Mouse (Mus musculus): ENCODE data around the gene Spred2.
"Not testable (repeated sequence)": the region's sequence is repeated elsewhere in the genome, so short reads cannot be mapped to it uniquely, and the experiment has no call there.

The Spred2 gene

DNA sequence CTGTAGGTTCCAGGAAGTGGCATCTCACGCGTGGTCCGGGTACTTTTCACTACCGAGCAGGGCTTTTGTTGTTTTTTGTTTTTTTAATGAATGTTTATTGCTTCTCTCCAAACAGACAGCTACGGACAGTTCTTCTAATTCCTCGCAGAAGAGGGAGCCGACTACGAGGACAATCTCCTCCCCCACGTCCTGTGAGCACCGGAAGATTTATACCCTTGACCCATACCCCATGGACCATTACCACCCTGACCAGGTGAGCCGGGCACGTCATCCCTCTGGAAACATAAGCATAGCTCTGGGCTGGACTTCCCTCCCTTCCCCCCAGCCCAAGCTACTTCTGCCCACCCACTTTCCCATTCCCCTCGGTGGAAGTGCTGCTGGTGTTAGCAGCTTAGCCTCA lies 93.8 kb downstream of the Spred2 start:
- no peak for DNase-seq (ENCODE audit: low read depth in 2 of 2, low spot score in 2 of 2)

DNA sequence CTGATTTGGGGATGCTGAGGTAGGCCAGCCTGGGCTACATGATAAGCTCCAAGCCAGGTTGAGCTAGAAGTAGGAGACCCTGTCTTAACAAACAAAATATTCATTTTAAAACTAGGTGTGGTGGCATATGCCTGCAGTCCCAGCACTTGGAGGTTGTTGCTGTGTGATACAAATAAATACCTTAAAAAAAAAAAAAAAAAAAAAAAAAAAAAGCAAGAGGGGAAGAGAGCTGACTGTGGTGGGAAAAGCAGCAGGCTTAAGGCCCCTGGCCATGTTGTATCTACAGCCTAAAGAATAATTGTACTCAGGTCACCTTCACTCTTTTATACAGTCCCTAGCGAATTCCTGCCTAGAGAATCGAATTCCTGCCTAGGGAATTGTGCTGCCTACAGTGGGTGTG lies 94.7 kb downstream of the Spred2 start:
- no peak for DNase-seq (ENCODE audit: low read depth in 2 of 2, low spot score in 2 of 2)

DNA sequence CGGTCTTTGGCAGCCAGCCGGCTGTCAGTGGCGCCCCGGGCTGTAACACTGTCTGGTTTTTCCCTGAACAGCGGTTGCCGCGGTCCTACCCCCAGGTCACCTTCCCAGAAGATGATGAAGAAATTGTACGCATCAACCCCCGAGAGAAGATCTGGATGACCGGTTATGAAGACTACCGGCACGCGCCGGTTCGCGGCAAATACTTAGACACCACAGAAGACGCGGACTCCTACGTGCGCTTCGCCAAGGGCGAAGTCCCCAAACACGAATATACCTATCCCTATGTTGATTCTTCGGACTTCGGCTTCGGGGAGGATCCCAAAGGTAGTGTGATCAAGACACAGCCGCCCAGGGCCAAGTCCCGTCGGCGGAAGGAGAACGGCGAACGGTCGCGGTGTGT lies 96.5 kb downstream of the Spred2 start:
- no peak for DNase-seq (ENCODE audit: low read depth in 2 of 2, low spot score in 2 of 2)

DNA sequence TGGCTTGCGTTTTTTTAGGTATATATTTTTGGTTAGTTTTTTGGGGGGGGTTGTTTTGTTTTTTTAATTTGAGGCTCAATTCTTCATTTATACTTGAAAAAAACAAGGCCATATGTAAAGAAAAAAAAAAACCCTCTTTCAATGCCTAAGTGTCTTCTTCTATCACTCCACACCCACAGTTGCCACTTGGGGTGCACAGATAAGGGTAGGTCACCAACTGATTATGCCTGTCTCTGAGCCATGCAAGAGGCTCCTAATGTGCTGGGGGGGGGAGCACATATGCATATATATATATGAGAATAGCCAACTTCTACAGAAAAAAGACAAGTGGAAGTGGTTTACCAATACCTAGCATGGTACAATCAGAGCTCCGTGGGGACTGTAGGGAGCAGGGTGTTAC lies 98.3 kb downstream of the Spred2 start:
- DNase-seq (ENCODE audit: low read depth in 2 of 2, low spot score in 2 of 2): no peak

DNA sequence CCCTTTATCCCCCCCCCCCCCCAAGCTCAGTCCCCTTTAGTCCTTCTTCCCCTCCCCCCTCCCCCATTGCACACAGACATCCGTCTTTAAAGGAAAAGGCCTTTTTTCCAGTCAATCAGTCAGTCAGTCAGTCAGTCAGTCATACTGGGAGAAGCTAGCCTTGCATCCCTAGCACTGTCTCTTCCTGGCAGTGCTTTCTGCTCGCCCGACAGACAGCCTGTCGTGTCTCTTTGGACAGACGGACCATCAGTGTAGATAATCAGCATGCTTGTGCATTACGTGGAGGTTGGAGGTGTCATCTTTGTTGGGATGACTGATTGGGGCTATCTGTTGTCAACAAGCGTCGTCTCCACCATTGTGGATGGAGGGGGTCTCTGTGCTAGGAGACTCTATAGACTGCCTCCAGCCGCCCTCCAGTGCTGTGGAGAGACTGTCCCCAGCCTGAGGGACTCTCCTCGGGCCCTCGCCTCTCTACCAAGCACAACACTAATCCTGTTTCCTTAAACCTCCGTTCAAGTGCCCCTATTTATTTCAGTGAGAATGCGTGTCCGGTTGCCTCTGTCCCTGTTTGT lies 98.8 kb downstream of the Spred2 start:
- no peak for DNase-seq (ENCODE audit: low read depth in 2 of 2, low spot score in 2 of 2)

DNA sequence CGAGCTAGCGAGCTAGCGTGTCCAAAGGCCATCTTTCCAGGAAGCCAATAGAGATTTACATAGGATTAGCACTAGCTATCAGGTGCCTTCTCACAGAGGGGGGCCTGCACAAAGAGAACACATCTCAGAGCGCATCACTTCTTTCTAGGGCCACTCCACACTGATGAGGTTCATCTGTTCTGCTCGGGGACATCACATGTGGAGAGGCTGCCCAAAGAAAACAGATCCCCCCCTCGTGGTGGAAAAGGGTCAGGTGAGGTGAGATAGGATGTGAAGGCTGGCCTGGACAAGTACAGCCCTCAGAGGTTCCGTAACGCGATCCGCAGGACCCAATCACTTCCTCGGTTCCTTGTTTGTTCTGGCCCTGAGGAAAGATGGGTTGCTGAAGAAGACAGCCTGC lies 101.7 kb downstream of the Spred2 start:
- DNase-seq (ENCODE audit: low read depth in 2 of 2, low spot score in 2 of 2): no peak

DNA sequence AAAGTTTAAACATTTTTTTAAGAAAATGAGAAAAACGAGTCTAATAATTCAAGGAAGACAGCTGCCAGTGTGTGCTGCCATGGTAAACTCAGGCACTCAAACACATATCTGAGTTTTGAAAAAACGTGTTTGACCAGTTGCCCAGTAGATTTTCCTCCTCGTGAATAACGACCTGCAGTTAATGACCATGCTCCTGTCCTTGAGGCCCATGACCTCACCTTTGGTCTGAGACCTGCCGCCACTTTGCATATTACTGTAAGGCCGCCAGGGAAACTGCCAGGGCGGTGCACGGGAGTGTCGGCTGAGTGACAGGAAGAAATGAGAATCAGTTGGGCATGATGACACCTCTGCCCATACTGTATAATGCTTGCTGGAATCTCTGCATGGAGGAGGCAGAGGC lies 103.5 kb downstream of the Spred2 start:
- DNase-seq (ENCODE audit: low read depth in 2 of 2, low spot score in 2 of 2): no peak

DNA sequence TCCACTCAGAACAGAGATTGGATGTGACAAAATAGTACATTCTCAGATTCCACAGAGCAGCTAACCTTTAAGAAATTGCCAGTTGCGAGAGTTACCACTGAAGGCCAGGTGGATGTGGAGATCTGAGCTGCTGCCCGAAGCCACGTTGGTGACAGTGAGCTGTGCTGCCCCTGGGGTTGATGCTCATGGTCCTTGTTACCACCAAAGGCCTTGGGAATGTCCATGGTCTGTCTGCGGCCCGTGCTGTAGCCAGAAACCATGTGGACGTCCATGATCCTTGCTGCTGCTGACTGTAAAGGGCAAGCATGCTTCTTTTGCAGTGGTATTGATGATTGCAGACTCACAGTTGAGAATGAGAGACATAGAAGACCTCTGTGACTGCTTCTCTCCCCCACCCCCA lies 104.2 kb downstream of the Spred2 start:
- no peak for DNase-seq (ENCODE audit: low read depth in 2 of 2, low spot score in 2 of 2)

DNA sequence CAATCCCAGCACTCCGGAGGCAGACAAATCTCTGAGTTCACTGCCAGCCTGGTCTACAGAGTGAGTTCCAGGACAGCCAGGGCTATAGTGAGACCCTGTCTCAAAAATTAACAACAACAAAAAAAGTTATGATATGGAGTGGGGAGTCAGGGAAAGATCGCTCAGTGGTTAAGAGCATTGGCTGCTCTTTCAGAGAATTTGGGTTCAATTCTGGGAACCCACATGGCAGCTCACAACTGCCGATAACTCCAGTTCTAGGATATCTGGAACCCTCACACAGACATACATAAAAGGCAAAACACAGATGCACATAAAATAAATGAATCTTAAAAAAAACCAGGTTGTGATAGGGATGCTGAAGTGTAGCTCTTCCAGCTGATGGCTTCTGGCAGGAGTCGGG lies 104.8 kb downstream of the Spred2 start:
- no peak for DNase-seq (ENCODE audit: low read depth in 2 of 2, low spot score in 2 of 2)

DNA sequence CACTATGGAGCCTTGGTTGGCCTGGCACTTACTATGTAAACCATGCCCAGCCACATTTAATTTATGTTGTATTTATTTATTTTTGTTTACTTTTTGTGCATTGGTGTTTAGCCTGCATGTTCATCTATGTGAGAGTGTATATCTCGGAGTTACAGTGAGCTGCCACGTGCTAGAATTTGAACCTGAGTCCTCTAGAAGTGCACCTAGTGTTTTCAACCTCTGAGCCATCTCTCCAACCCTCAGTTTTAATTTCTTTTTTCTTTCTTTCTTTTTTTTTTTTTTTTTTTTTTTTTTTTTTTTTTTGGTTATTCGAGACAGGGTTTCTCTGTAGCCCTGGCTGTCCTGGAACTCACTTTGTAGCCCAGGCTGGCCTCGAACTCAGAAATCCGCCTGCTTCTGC lies 106.8 kb downstream of the Spred2 start:
- not testable (repeated sequence) for DNase-seq (ENCODE audit: low read depth in 2 of 2, low spot score in 2 of 2)

DNA sequence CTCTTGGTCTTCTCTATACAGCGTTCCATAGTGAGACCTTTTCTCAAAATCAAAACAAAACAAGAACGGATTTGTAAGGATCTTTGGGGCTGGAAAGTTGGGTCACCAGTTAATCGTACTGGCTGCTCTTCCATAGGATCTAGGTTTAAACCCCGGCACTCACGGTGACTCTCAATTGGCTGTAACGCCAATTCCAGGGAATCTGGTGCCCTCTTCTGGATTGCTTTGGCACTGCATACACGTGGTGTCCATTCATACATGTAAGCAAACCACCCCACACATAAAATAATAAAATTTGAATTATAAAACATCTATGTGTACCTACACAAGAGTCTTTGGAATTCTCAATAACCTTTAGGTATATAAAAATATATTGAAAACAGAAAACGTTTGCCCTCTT lies 107.4 kb downstream of the Spred2 start:
- peak; percentile 19 to 32 for DNase-seq (ENCODE audit: low read depth in 2 of 2, low spot score in 2 of 2)

DNA sequence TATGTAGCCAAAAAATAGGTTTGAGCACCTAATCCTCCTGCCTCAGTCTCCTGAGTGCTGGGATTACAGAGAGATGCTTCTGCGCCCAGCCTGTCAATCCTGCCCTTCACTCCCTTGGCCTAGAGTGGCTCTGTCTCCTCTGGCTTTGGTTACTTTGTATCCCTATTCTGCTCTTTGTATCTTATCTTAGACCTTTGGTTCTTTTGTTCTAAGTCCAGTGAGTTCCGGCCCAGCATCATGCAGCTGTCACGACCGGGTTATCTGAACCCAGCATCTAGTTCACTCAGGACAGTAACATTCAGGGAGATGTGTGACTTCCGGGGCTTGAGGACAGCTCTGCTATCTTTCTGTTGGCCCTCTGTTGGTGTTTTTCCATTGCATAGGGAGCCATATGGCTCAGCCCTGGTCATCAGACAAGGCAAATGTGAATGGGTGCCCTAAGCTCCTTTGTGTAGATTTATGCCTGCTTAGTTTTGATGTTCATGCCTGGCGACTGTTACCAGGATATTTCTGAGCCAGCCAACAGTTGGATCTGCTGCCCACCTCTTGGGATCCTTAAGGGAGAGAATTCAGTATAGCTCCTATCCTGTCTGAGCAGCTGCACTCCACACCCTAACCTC lies 109.5 kb downstream of the Spred2 start:
- no peak for DNase-seq (ENCODE audit: low read depth in 2 of 2, low spot score in 2 of 2)

DNA sequence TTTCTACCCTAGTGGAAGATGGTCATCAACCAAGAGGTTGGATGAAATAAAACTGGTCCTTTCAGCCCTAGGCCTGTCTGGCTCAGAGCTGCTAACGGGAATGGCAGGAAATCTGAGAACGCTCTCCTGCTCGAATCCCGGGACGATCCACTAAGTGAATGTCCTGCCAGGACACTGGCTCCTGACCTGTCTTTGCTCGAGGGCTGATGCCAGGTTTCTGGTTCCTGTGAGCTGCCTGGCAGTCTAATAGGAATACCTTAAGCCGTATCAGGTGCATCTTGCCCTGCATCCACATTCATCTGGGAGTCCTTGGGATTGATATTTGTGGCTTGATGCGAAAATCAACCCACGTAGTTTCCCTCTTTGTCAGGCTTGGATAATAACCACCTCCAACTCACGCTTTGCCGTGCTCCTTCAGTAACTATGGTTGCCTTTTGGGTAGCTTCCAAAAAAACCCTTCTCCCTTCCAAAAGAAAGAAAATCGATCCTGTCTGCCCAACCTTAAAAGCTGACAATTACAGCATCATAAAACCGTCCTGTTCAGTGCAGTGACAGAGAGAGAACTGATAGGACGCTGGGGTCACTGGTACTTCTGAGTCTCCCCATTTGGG lies 110.3 kb downstream of the Spred2 start:
- DNase-seq (ENCODE audit: low read depth in 2 of 2, low spot score in 2 of 2): no peak

DNA sequence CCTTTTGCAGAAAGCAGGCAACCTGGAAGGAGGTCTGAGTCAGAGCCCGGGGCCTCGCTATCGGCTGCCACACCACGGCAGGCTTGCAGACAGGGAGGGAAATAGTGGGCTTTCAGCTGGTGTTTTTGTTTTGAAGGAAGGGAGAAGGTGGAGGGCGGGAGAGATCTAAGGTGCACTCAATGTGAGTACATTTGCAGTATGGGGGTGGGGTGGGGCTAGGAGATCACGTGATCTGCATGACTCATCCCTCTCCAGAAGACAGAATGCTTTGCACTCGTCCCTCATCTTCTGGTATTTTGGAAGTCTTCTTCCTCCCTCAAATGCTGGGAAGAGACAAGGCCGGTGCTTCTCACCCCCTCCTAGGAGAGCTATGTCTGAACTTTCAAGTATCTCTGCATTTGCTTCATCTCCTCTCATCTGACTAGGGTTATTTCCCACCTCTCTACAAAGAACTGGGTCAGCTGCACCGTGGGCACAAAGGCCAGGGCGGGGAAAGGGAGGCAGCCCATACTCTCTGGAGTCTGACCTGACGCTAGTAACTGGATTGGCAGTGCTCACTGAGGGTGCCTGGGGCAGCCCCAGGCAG lies 111.3 kb downstream of the Spred2 start:
- DNase-seq (ENCODE audit: low read depth in 2 of 2, low spot score in 2 of 2): peak in 1 of 2 experiments; percentile 19

DNA sequence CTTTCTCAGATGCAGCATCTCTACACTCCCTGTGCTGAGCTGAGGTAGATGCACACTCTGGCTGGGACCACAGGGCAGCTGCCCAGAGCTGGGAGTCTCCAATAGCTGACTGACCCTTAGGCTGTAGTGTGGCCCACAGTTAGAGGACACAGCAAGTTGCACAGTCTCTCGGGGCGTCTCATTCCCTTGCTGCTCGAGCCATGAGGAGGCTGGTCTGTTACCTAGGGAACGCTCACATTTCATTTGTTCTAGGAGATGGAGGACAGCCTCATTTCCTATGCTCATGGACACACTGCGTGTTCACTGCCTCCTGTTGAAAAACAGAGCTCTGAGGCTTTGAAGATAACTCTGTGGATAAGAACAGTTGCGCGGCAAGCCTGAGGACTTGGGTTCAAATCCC lies 111.8 kb downstream of the Spred2 start:
- no peak for DNase-seq (ENCODE audit: low read depth in 2 of 2, low spot score in 2 of 2)

DNA sequence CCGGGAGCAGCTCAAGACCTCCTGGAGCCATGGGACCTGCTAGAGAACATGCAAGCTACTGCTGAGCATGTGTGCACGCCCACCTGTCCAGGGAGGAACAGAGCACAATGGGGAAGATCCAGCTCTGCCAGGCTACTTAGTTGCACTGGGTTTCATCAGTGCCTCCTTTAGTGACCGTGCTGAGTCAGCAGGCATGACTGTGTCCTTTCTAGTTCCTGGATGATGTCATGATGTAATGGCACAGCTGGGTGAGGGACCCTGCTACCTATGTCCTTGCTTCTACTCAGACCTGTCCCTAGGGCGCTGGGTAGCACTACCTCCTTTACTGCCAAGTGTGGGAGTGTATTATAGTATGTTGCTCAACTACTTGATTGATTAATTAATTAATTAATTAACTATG lies 113.6 kb downstream of the Spred2 start:
- no peak for DNase-seq (ENCODE audit: low read depth in 2 of 2, low spot score in 2 of 2)

DNA sequence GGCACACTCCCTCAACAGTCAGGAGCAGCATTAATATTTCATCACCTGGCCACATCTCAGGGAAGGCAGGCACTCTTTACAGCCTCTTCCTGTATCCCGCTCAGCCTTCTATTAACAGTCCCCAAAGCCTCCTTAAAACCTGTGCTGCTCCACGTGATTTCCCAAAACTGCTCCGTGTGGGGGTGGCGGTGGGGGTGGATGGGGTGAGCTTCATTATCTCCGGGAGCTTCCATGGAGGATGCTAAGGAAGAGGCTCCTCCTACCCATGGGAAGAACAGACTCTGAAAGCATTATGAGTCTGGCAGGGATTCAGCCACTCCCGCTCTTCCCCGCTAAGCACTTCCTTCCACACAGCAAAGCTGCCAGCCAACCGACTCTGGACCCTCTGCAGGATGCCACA lies 114.5 kb downstream of the Spred2 start:
- DNase-seq (ENCODE audit: low read depth in 2 of 2, low spot score in 2 of 2): no peak

DNA sequence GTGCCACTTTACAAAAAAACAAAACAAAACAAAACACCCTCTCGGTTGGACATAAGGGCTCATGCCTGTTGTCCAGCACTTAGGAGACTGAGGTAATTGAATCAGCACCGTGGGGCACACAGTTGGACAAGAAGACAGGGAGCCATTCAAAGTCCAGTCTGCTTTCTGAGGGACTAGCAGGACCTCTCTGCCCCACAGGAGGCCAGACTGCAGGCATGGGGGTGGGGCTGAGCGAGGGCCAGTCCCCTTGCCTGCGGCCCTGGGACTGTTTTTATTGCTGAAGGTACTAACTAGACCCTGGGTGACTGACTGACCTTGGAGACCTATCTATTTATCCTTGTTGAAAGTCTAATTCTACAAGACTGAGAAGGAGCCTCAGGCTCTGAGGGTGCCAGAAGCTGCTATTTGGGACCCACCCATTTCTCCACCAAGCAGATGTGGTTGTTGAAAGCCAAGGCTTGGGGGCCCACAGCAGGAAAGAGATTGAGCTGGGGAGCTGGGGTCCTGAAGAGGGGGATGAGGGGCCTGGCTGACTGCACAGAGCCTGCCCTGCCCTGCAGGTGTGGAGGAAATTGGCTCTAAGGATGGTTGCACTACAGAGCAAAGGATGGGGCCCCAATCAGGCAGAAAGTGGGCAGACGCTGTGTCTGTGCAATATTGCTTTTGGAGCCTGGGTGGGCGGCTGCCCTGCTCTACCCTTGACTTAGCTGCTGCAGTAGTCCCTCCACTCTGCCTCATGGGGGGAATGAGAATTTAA lies 117.2 kb downstream of the Spred2 start:
- DNase-seq (ENCODE audit: low read depth in 2 of 2, low spot score in 2 of 2): no peak

DNA sequence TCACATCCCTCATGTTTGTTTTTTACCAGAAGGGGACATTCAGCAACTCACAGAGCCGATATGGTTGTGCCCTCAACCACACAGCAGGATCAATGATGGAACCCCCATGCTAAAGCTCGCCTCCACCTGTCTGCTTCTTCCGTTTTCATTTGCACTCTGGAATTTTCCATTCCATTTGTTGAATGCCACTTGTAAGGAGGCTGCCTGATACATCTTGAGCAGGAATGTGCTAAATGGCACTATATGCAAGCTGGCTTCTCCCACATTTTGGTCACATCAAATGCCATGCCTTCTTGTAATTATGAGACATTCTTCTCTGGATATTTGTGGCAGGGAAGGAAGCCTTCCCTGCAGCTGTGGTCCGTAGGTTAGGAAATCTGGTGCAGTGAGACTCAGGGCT lies 117.9 kb downstream of the Spred2 start:
- DNase-seq (ENCODE audit: low read depth in 2 of 2, low spot score in 2 of 2): no peak

DNA sequence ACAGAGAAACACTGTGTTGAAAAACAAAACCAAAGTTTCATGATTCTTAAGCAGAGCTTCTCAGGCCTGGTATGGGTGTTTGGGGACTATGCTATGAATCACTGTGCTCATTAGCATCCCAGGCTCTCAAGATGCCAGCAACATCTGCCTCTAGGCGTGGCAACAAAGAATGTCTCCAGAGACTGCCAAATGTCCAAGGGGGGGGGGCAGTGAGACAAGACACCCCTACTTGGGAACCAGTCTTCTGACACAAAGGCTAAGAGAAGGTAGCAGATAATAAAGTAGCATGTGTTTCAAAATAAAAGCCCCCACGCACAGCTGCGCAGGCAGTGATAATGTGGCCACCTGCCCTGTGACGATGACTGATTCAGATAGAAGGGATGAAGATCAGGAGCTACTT lies 119.1 kb downstream of the Spred2 start:
- no peak for DNase-seq (ENCODE audit: low read depth in 2 of 2, low spot score in 2 of 2)

DNA sequence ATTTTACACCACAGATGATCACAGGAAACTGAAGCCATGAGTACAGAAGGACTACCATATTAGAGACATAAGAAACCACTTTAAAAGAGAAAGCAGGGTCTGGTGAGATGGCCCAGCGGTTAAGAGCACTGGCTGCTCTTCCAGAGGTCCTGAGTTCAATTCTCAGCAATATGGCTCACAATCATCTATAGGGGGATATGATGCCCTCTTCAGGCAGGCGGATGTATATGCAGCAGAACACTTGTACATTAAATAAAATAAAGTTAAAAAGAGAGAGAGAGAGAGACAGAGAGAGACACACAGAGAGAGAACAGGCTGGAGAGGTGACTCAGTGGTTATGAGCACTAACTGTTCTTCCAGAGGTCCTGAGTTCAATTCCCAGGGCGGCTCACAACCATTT lies 121.4 kb downstream of the Spred2 start:
- DNase-seq (ENCODE audit: low read depth in 2 of 2, low spot score in 2 of 2): no peak

Measured in CD8-positive naive resting alpha-beta T cell, adult 2 months (primary cell).